Mouse (Mus musculus): ENCODE results near the gene Gusb.

DNA sequence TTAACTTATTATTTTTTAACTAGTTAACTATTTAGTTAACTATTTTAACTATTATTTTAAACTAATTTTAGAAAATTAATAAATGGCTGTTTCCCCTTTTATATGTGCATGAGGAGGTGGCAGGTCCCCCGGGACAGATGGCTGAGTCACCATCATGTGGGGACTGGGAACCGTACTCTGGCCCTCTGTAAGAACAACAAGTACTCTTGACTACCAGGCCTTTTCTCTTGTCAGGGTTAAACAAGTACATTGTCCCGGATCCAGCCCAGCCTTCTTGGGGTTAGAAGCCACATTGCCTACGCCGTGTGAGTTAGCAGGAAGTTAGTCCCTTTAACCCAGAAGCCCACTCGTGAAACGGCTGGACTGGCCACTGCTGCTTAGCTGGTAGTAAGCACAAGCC lies 7.9 kb downstream of the Gusb start:
- no peak for TF ChIP-seq POLR2A (IDR thresholded peaks at IDR 0.05; ENCODE audit: borderline replicate concordance, control insufficient read depth, low read depth, low read length)
- TF ChIP-seq CTCF (IDR thresholded peaks at IDR 0.05; ENCODE audit: control insufficient read depth, insufficient read depth, low read length) = no peak
